Mouse (Mus musculus) liver, adult 2 months (tissue): ENCODE results near the gene Tent5b. TPM values are rescaled to one million over a fixed set of nuclear protein-coding genes. Genes with fewer than 3 reads are reported as not detected.

Experiments used
- DNase-seq: peaks from one replicate; pipeline ENCODE4 v3.0.0-alpha.2; 2011; ENCODE audit warnings: low read depth, low spot score; ENCODE audit errors: extremely low read depth
- H3K27ac ChIP-seq: fragments of 200-500 bp; replicated peaks from 2 replicates; pipeline ENCODE4 v1.5.1; 2012; ENCODE audit warnings: low read depth, mild to moderate bottlenecking, control low read depth, inconsistent platforms, low read length; ENCODE audit not compliant: insufficient read depth
- H3K27me3 ChIP-seq: fragments of 200-500 bp; 2 replicates; pipeline ENCODE4 v1.6.1; 2012; ENCODE audit warnings: mild to moderate bottlenecking, moderate library complexity, low read length, inconsistent platforms; ENCODE audit not compliant: control insufficient read depth, insufficient read depth
- H3K36me3 ChIP-seq: fragments of 200-500 bp; 2 replicates; pipeline ENCODE4 v1.6.1; 2012; ENCODE audit warnings: low read length, inconsistent platforms; ENCODE audit not compliant: control insufficient read depth, insufficient read depth
- H3K4me1 ChIP-seq: fragments of 200-500 bp; 2 replicates; pipeline ENCODE4 v1.6.1; 2011; ENCODE audit warnings: low read length; ENCODE audit not compliant: control insufficient read depth, insufficient read depth
- H3K4me3 ChIP-seq: fragments of 200-500 bp; 2 replicates; pipeline ENCODE4 v1.5.1; 2011; ENCODE audit warnings: low read depth, mild to moderate bottlenecking, control low read depth, low read length, moderate library complexity; ENCODE audit not compliant: insufficient read depth
- H3K79me2 ChIP-seq: fragments of 200-500 bp; 2 replicates; pipeline ENCODE4 v1.6.1; 2012; ENCODE audit warnings: inconsistent platforms, mild to moderate bottlenecking, low read length, moderate library complexity; ENCODE audit not compliant: control insufficient read depth, insufficient read depth
- H3K9ac ChIP-seq: fragments of 200-500 bp; 2 replicates; pipeline ENCODE4 v1.6.1; 2012; ENCODE audit warnings: low read depth, mild to moderate bottlenecking, control low read depth, inconsistent platforms, low read length
- CTCF ChIP-seq: fragments of 200-500 bp; IDR thresholded peaks from 2 replicates; pipeline ENCODE4 v1.5.1; 2011; ENCODE audit warnings: low read depth, low read length, control low read depth
- POLR2A ChIP-seq: fragments of 200-500 bp; IDR thresholded peaks from 2 replicates; pipeline ENCODE4 v1.6.1; 2011; ENCODE audit warnings: low read length, control low read depth; ENCODE audit not compliant: insufficient read depth; ENCODE audit errors: extremely low read depth
- WGBS: fragments of 180-500 bp; shearing (Covaris S2); methylation state at CpG from one replicate; pipeline ENCODE4 v1.1.7; 2018; 5-methylcytosine and 5-hydroxymethylcytosine counted together
- polyA plus RNA-seq: library from polyadenylated mRNA; depleted of rRNA; stranded (reverse); fragments of >200 nt; gene quantifications from 2 replicates; pipeline ENCODE4 v1.2.3, GENCODE M21; 2012
- total RNA-seq: library from RNA; depleted of rRNA; stranded (reverse); fragments of >200 nt; gene quantifications from 2 replicates; pipeline ENCODE4 v1.2.3, GENCODE M21; 2014

The Tent5b gene
- total and polyA plus RNA-seq, 2 experiments, result 0.06 to 0.09 TPM

DNA sequence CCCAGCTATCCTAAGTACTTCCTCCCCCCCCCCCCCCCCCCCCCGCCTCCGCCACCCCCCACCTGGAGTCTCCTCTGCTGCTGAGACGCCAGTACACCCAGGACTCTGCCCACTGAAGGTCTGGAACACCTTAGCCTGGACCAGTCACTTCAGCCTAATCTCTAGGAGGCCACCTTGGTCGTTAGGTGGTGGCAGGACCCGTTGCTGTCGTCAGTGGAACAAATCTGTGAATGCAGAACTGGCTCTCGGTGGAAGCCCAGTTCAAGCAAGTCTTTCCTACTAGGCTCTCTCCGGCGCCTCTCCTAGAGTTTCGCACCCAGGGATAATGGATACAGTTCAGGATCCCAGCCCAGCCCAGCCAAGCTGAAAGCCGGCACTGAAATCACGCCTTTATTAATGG is 14.0 kb downstream of the Tent5b start:
- no peaks in the 10 kb centered on the region for H3K36me3 ChIP-seq
- peak overlapping the region; percentile 17 for H3K9ac ChIP-seq
- H3K27ac ChIP-seq, result peak overlapping the region; percentile 12; the same call in 1 of the 2 replicates
- no peak for DNase-seq
- 15% methylated on average over 12 of the region's 12 CpGs for WGBS
- no peaks in the 10 kb centered on the region; the same call in 1 of the 2 replicates for H3K4me1 ChIP-seq
- H3K4me3 ChIP-seq, result peak overlapping the region; percentile 53
- H3K27me3 ChIP-seq, result peaks cover 17% of the 10 kb centered on the region
- H3K79me2 ChIP-seq, result no peaks in the 10 kb centered on the region
- no peak for TF ChIP-seq CTCF
- TF ChIP-seq POLR2A, result no peak

GRCm38 (mm10) chr4:133494432-133494831 is 14.5 kb downstream of the Tent5b start:
- Histone ChIP-seq H3K27ac (peak overlapping the region; percentile 12; the same call in 1 of the 2 replicates), H3K9ac (no peak overlapping the region), H3K4me3 (peak overlapping the region; percentile 53; the same call in 1 of the 2 replicates), H3K27me3 (peaks cover 19% of the 10 kb centered on the region), H3K79me2 (no peaks in the 10 kb centered on the region), H3K36me3 (no peaks in the 10 kb centered on the region), H3K4me1 (no peaks in the 10 kb centered on the region; the same call in 1 of the 2 replicates)
- TF ChIP-seq CTCF (peak; percentile 95), POLR2A (no peak)
- DNase-seq, result peak; percentile 72
- 0% methylated on average over 12 of the region's 12 CpGs for WGBS

DNA sequence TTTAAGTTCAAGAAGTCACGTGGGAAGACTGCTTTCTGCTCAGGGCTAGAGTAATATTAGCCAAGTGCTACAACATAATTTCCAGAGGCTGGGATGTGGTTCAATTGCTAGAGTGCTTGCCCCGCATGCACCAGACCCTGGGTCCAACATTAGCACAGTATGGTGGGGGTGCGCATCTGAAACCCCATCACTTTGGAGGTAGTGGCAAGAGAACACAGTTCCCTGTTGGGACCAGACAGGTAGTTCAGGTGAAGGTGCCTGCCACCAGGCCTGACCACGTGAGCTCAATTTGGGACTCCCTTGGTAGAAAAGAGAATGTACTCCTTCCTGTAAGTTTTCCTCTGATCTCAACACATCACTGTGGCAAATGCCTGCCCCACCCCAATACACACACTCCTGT is 14.9 kb downstream of the Tent5b start:
- Histone ChIP-seq H3K27ac (no peak overlapping the region), H3K9ac (no peak overlapping the region), H3K27me3 (peaks cover 19% of the 10 kb centered on the region), H3K36me3 (no peaks in the 10 kb centered on the region), H3K4me1 (no peaks in the 10 kb centered on the region; the same call in 1 of the 2 replicates), H3K79me2 (no peaks in the 10 kb centered on the region), H3K4me3 (no peak overlapping the region)
- TF ChIP-seq POLR2A (no peak), CTCF (no peak)
- DNase-seq, result no peak
- 66% methylated on average over 4 of the region's 4 CpGs for WGBS

GRCm38 (mm10) chr4:133495711-133496110 is 15.8 kb downstream of the Tent5b start:
- H3K27ac ChIP-seq, result no peak overlapping the region
- no peaks in the 10 kb centered on the region for H3K79me2 ChIP-seq
- H3K36me3 ChIP-seq, result no peaks in the 10 kb centered on the region
- TF ChIP-seq POLR2A (no peak), CTCF (no peak)
- peaks cover 22% of the 10 kb centered on the region for H3K27me3 ChIP-seq
- H3K9ac ChIP-seq, result no peak overlapping the region
- DNase-seq, result no peak
- 53% methylated on average over 7 of the region's 7 CpGs for WGBS
- H3K4me3 ChIP-seq, result no peak overlapping the region
- H3K4me1 ChIP-seq, result no peaks in the 10 kb centered on the region; the same call in 1 of the 2 replicates

- TF ChIP-seq CTCF (no peak), POLR2A (no peak)
- Histone ChIP-seq H3K36me3 (no peaks in the 10 kb centered on the region), H3K27ac (no peak overlapping the region), H3K4me3 (no peak overlapping the region), H3K79me2 (no peaks in the 10 kb centered on the region), H3K4me1 (no peaks in the 10 kb centered on the region; the same call in 1 of the 2 replicates), H3K9ac (no peak overlapping the region), H3K27me3 (peaks cover 26% of the 10 kb centered on the region)
- 23% methylated on average over 6 of the region's 6 CpGs for WGBS
- DNase-seq, result no peak
Observed at GRCm38 (mm10) chr4:133496738-133497445, 17.0 kb downstream of the Tent5b start.
